18 mouse cellular contexts compared by ENCODE assay signal in the genomic region with DNA sequence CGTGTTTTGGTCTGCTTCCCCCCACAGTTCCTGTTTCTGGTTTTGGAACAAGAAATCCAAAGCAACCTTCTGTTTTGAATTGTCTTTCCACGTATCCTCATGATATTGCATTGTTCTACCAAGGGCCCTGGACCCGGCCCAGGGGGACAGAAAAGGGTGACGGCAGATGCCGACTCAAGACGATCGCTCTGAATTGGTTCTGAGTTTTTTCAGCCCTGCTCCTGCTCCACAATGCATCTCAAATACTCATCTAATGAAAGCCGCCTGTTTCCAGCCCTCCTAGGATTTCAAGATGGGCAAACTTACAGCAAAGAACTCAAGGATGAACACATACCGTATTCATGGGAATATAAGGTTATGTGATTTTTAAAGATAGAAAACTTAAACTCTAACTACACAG. TPM values are rescaled to one million over a fixed set of nuclear protein-coding genes. Genes with fewer than 3 reads are reported as not detected.
A peak's percentile ranks its signal among the peaks of the same experiment; 100 is the strongest.
DNase-seq lines count a peak whose midpoint lies in the region; ATAC-seq and TF ChIP-seq lines count a peak whose summit lies in the region.
"Had no signal": no experiment of that assay in that cellular context is flagged by ENCODE, and none has a peak within 500 bp of the region (broad histone marks: within the 10 kb centered on the region; RNA-seq: fewer than 3 reads in every experiment).

No protein-coding gene starts in this region.

- no peak overlapping the region for H3K9ac ChIP-seq in heart, embryonic 15.5 days
- 0 out of 2 replicates have a peak overlapping the region, but pooled peaks have one; percentile 36 for H3K9ac ChIP-seq in lung, embryonic 16.5 days (ENCODE audit: low read length)
- H3K9ac ChIP-seq in lung, postnatal 0 days (replicated peaks; ENCODE audit: low read depth) = no peak overlapping the region
- H3K9ac ChIP-seq in stomach, postnatal 0 days (ENCODE audit: low read length) = no peak overlapping the region

- H3K27me3 ChIP-seq in heart, embryonic 15.5 days = no peaks in the 10 kb centered on the region
- H3K27me3 ChIP-seq in lung, embryonic 16.5 days (ENCODE audit: control insufficient read depth, insufficient read depth, low read depth, low read length) = no peaks in the 10 kb centered on the region
- no peaks in the 10 kb centered on the region for H3K27me3 ChIP-seq in lung, postnatal 0 days (replicated peaks; ENCODE audit: insufficient read depth, low read length)
- no peaks in the 10 kb centered on the region for H3K27me3 ChIP-seq in stomach, postnatal 0 days (ENCODE audit: control insufficient read depth, insufficient read depth, low read length)
- H3K27me3 ChIP-seq: CH12.LX, Patski had no signal

- ATAC-seq in heart, embryonic 15.5 days (replicated peaks; ENCODE audit: insufficient number of reproducible peaks, insufficient read depth, low FRiP score, low read depth) = no peak
- ATAC-seq in lung, embryonic 16.5 days (ENCODE audit: low read depth) = no peak
- no peak for ATAC-seq in lung, postnatal 0 days
- no peak for ATAC-seq in stomach, postnatal 0 days (ENCODE audit: low FRiP score, low TSS enrichment)
- ATAC-seq: Patski had no signal

- no peak for TF ChIP-seq EP300 in lung, postnatal 0 days (IDR thresholded peaks at IDR 0.05)
- no peak for TF ChIP-seq EP300 in stomach, postnatal 0 days (optimal IDR thresholded peaks at IDR 0.05)

- no peak for TF ChIP-seq CTCF in lung, postnatal 0 days (IDR thresholded peaks at IDR 0.05)
- no peak for TF ChIP-seq CTCF in stomach, postnatal 0 days (IDR thresholded peaks at IDR 0.05; ENCODE audit: low read depth)

- peaks cover 10% of the 10 kb centered on the region for H3K4me1 ChIP-seq in heart, embryonic 15.5 days (replicated peaks)
- peaks cover 20% of the 10 kb centered on the region for H3K4me1 ChIP-seq in lung, embryonic 16.5 days (replicated peaks; ENCODE audit: control insufficient read depth, insufficient read depth, low read length)
- H3K4me1 ChIP-seq in lung, postnatal 0 days (ENCODE audit: insufficient read depth, low read depth, low read length) = 0 out of 2 replicates have a peak, but pooled peaks cover 5% of the 10 kb centered on the region
- H3K4me1 ChIP-seq in stomach, postnatal 0 days (replicated peaks; ENCODE audit: control insufficient read depth, insufficient read depth) = no peaks in the 10 kb centered on the region

- 69% methylated on average over 9 of the region's 9 CpGs for WGBS in heart, embryonic 15.5 days
- 40% methylated on average over 9 of the region's 9 CpGs for WGBS in lung, embryonic 16.5 days
- 38% methylated on average over 9 of the region's 9 CpGs for WGBS in lung, postnatal 0 days
- 38% methylated on average over 9 of the region's 9 CpGs for WGBS in stomach, postnatal 0 days

- no peaks in the 10 kb centered on the region for H3K9me3 ChIP-seq in heart, embryonic 15.5 days (replicated peaks)
- H3K9me3 ChIP-seq in lung, embryonic 16.5 days (ENCODE audit: control insufficient read depth, low read length) = no peaks in the 10 kb centered on the region
- no peaks in the 10 kb centered on the region for H3K9me3 ChIP-seq in lung, postnatal 0 days (ENCODE audit: low read length)
- H3K9me3 ChIP-seq in stomach, postnatal 0 days (ENCODE audit: control insufficient read depth, low read length) = no peaks in the 10 kb centered on the region
- H3K9me3 ChIP-seq: hindbrain, embryonic 10.5 days had no signal

- H3K4me3 ChIP-seq in heart, embryonic 15.5 days = no peak overlapping the region
- no peak overlapping the region for H3K4me3 ChIP-seq in lung, embryonic 16.5 days (ENCODE audit: low read length)
- no peak overlapping the region for H3K4me3 ChIP-seq in lung, postnatal 0 days (ENCODE audit: low read depth, low read length)
- no peak overlapping the region for H3K4me3 ChIP-seq in stomach, postnatal 0 days (ENCODE audit: low read depth, low read length)
- H3K4me3 ChIP-seq: hindbrain, embryonic 10.5 days had no signal

- no peaks in the 10 kb centered on the region for H3K36me3 ChIP-seq in heart, embryonic 15.5 days
- H3K36me3 ChIP-seq in lung, embryonic 16.5 days (ENCODE audit: control insufficient read depth, insufficient read depth, low read length) = no peaks in the 10 kb centered on the region
- H3K36me3 ChIP-seq in lung, postnatal 0 days (ENCODE audit: insufficient read depth, low read length) = no peaks in the 10 kb centered on the region
- H3K36me3 ChIP-seq in stomach, postnatal 0 days (ENCODE audit: control insufficient read depth, insufficient read depth, low read length) = no peaks in the 10 kb centered on the region

- intact Hi-C loops in heart, postnatal 25 days (cut with DNase I) = no loop called here

- peak; percentile 49 for DNase-seq in embryo, embryonic 11 days
- DNase-seq in embryo, embryonic 10.5 days (ENCODE audit: low spot score) = no peak
- no peak for DNase-seq in heart, postnatal 25 days (ENCODE audit: low spot score)
- no peak for DNase-seq in lung, postnatal 0 days (ENCODE audit: low spot score)
- DNase-seq in stomach, postnatal 0 days (ENCODE audit: low spot score) = no peak
- no peak for DNase-seq in liver
- DNase-seq: cerebellum, adult 11-12 months; kidney, adult 11 months; kidney, postnatal 4 days; lung, postnatal 36 days; midbrain, embryonic 14.5 days; thymus, postnatal 14 days had no signal

- H3K27ac ChIP-seq in heart, embryonic 15.5 days = peak overlapping the region; percentile 32; the same call in 1 of the 2 replicates
- peak overlapping the region; percentile 37; the same call in 1 of the 2 replicates for H3K27ac ChIP-seq in lung, embryonic 16.5 days (ENCODE audit: low read length)
- no peak overlapping the region for H3K27ac ChIP-seq in lung, postnatal 0 days (ENCODE audit: low read length)
- no peak overlapping the region for H3K27ac ChIP-seq in stomach, postnatal 0 days (replicated peaks)
- H3K27ac ChIP-seq: hindbrain, embryonic 10.5 days had no signal

- no peak overlapping the region for H3K4me2 ChIP-seq in heart, embryonic 15.5 days
- H3K4me2 ChIP-seq in lung, embryonic 16.5 days (ENCODE audit: low read depth, low read length) = peak overlapping the region; percentile 27; the same call in 1 of the 2 replicates
- no peak overlapping the region for H3K4me2 ChIP-seq in lung, postnatal 0 days (replicated peaks; ENCODE audit: low read depth, low read length)
- 0 out of 2 replicates have a peak overlapping the region, but pooled peaks have one; percentile 23 for H3K4me2 ChIP-seq in stomach, postnatal 0 days (replicated peaks; ENCODE audit: low read depth)
- H3K4me2 ChIP-seq: liver, embryonic 11.5 days had no signal

RNA-seq across cellular contexts. Expression of gene Slc1a3, which starts 55.3 kb away (rescaled TPM):
- polyA plus RNA-seq in heart, embryonic 15.5 days (2015; fragmentation: Nextera tagmentation; extraction: Ambion mirVana) = 9.8 and 16.7 TPM in 2 replicates
- 1 to 10 TPM; 1.6 to 1.7 TPM for total RNA-seq in heart, postnatal 25 days (2021)
- polyA plus RNA-seq in lung, embryonic 16.5 days (2015; fragmentation: Nextera tagmentation; extraction: Ambion mirVana) = 23.5 and 25.2 TPM in 2 replicates
- polyA plus RNA-seq in lung, postnatal 0 days (2015; fragmentation: Nextera tagmentation; extraction: Ambion mirVana) = 17.2 and 18.5 TPM in 2 replicates
- polyA plus RNA-seq in stomach, postnatal 0 days (2015; fragmentation: Nextera tagmentation; extraction: Ambion mirVana) = 4.8 and 5.6 TPM in 2 replicates

Comparison
In these comparisons a context has a peak if more than half of its experiments do, and no peak if none do; other contexts are left out.
1. H3K27ac ChIP-seq: peak in heart, embryonic 15.5 days (single experiment) and lung, embryonic 16.5 days (single experiment); none in lung, postnatal 0 days (single experiment) and stomach, postnatal 0 days (single experiment).
2. H3K4me2 ChIP-seq: peak in lung, embryonic 16.5 days (single experiment) and stomach, postnatal 0 days (single experiment); none in heart, embryonic 15.5 days (single experiment) and lung, postnatal 0 days (single experiment).